Mouse (Mus musculus): ENCODE measurements at regions not wholly inside any gene's neighbourhood (a gene's known extent, or its start where the extent isn't known, plus 50 kb on each side); places are given as distances from the start of the nearest gene placed in this dataset.

DNA sequence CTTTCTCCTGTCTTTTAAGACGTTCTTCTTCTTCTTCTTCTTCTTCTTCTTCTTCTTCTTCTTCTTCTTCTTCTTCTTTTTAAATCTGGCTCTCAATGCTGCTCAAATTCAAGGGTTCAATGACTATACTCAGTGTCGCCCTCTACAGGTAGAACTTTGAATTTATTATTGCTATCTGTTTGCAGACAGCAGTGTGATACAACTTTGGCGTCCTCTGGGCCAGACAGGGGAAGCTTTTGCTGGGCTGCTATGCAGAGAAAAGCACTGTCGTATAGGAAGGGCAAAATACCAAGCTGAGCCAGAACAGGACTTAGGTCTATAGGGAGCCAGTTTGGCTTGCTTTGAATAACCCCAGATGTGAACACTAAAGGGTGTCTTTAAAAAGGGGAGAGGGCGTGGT is 127.3 kb upstream of the Gjb5 start:
- ATAC-seq (ENCODE audit: low FRiP score) = no peak
- H3K4me3 ChIP-seq = no peak overlapping the region
- no peaks in the 10 kb centered on the region for H3K36me3 ChIP-seq
- H3K4me2 ChIP-seq = no peak overlapping the region
- WGBS = 84% methylated on average over 5 of the region's 5 CpGs
- H3K27ac ChIP-seq = no peak overlapping the region
- H3K27me3 ChIP-seq = no peaks in the 10 kb centered on the region
- H3K9ac ChIP-seq = no peak overlapping the region
- H3K9me3 ChIP-seq = no peaks in the 10 kb centered on the region
- H3K4me1 ChIP-seq (replicated peaks) = peaks cover 21% of the 10 kb centered on the region

DNA sequence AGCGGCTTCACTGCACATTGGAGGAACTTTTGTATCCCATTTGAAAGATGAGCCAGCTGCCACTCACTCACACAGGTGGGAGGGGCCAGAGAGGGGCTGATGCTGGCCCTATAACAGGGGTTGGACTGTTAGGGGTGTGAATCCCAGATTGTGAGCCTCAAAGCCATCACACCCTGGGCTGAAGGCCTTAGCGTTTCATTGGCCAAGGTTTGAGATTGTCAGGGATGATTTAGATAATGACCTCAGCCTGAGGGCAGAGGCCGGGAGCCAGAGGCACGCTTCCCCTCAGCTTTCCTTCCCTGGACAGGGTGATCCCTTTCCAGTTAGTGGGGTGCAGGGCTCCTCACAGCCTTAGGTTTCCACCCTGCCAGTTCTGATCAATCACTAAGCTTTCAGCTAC is 124.5 kb upstream of the Gjb5 start:
- Histone ChIP-seq H3K9ac (no peak overlapping the region), H3K4me3 (no peak overlapping the region), H3K27me3 (no peaks in the 10 kb centered on the region), H3K4me2 (no peak overlapping the region), H3K27ac (no peak overlapping the region), H3K9me3 (no peaks in the 10 kb centered on the region), H3K4me1 (replicated peaks) (peaks cover 21% of the 10 kb centered on the region), H3K36me3 (no peaks in the 10 kb centered on the region)
- WGBS = 68% methylated on average over 4 of the region's 4 CpGs
- no peak for ATAC-seq (ENCODE audit: low FRiP score)

DNA sequence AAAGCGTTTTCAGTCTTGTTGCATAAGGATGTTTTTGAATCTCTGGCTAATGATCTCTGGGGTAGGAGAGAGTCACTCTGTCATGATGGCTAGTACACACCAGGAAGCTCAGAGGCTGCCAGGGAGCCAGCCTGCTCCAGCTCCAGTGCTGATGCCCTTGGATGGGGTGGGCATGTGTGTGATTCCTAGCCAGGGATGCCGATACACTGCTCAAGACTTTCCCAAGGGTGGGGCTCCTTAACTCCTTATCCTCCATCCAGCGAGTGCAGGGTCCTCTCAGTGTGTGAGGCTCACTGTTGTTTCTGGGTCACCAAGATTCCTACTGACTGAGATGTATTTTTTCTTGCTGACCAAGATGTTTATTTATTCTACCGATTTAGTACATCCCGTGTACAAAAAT is 122.4 kb upstream of the Gjb5 start:
- Histone ChIP-seq H3K4me2 (no peak overlapping the region), H3K36me3 (no peaks in the 10 kb centered on the region), H3K4me3 (no peak overlapping the region), H3K27me3 (no peaks in the 10 kb centered on the region), H3K27ac (no peak overlapping the region), H3K4me1 (replicated peaks) (peaks cover 10% of the 10 kb centered on the region), H3K9me3 (no peaks in the 10 kb centered on the region), H3K9ac (no peak overlapping the region)
- 66% methylated on average over 5 of the region's 5 CpGs for WGBS
- no peak for ATAC-seq (ENCODE audit: low FRiP score)

DNA sequence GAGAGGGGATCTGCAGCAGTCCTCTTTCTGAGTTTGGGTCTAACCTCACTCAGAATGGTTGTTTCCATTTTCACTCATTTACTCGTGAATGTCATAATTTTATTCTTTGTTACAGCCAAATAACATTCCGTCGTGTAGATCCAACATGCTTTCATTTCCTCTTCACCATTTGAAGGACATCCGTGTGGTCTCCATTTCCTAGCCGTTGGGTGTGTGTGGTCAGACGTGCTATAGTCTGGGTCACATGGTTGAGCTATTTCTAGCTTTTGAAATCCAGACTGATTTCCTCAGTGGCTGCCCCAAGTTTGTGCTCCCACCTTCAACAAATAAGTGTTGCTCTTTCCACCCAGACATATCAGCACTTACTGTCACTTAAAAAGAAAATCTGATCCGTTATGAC is 111.9 kb upstream of the Gjb5 start:
- no peak overlapping the region for H3K4me3 ChIP-seq
- no peak overlapping the region for H3K27ac ChIP-seq
- H3K9ac ChIP-seq = no peak overlapping the region
- no peak for ATAC-seq (ENCODE audit: low FRiP score)
- no peaks in the 10 kb centered on the region; the same call in 1 of the 2 replicates for H3K27me3 ChIP-seq
- no peak overlapping the region for H3K4me2 ChIP-seq
- H3K9me3 ChIP-seq = no peaks in the 10 kb centered on the region
- 88% methylated on average over 7 of the region's 7 CpGs for WGBS
- H3K4me1 ChIP-seq (replicated peaks) = no peaks in the 10 kb centered on the region
- H3K36me3 ChIP-seq = no peaks in the 10 kb centered on the region

DNA sequence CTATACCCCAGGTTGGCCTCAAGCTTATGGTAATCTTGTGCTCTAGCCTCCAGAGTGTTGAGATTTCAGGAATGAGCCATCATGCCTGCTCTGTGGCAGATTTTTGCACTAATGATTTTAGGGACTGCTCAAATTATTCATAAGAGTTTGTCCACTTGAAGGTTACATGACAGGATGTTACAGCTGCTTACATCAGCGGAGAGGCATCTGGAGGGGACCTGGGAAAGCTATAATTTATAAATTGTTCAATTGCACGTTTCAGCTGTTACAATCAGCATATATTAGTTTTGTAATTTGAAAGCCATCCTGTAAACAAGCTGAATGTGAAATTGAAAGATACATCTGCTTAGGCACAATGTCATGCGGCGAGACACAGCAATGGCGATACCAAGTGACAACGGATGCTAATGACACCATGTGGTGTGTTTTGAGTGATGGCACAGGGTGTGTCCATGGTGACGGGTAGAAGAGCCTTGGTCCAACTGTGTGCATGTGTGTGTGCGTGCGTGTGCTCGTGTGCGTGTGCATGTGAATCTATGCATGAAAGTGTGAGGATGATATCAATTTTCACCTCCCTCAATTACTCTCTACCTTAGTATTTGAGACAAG is 96.6 kb upstream of the Gjb5 start:
- Histone ChIP-seq H3K9ac (no peak overlapping the region), H3K4me1 (replicated peaks) (no peaks in the 10 kb centered on the region), H3K9me3 (peaks cover 11% of the 10 kb centered on the region; the same call in 1 of the 2 replicates), H3K4me3 (no peak overlapping the region), H3K4me2 (no peak overlapping the region), H3K27ac (no peak overlapping the region), H3K27me3 (no peaks in the 10 kb centered on the region), H3K36me3 (no peaks in the 10 kb centered on the region)
- no peak for ATAC-seq (ENCODE audit: low FRiP score)
- WGBS = 85% methylated on average over 11 of the region's 11 CpGs

DNA sequence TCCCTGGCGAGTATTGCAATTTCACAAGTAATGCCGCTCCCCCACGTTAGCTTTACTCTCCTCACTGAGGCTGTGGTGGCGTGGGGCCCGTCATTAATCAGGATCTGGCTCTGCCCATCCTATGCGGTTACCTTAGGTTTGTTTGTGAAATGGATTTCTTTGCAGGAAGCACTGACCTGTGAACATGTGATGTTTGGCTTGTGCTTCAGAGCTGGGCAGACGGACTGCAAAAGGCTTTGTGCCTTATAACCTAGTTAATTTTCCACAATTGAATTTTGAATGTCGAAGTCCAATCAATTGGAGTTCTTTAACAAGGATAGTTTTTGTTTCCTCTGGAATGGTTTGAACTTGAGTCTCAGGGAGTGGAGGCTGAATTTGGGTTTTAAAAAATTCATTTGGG is 94.1 kb upstream of the Gjb5 start:
- Histone ChIP-seq H3K9me3 (peaks cover under 1% of the 10 kb centered on the region; the same call in 1 of the 2 replicates), H3K27ac (no peak overlapping the region), H3K27me3 (no peaks in the 10 kb centered on the region), H3K9ac (no peak overlapping the region), H3K36me3 (no peaks in the 10 kb centered on the region), H3K4me2 (no peak overlapping the region), H3K4me3 (no peak overlapping the region), H3K4me1 (replicated peaks) (no peaks in the 10 kb centered on the region)
- ATAC-seq (ENCODE audit: low FRiP score) = no peak
- 65% methylated on average over 8 of the region's 8 CpGs for WGBS

DNA sequence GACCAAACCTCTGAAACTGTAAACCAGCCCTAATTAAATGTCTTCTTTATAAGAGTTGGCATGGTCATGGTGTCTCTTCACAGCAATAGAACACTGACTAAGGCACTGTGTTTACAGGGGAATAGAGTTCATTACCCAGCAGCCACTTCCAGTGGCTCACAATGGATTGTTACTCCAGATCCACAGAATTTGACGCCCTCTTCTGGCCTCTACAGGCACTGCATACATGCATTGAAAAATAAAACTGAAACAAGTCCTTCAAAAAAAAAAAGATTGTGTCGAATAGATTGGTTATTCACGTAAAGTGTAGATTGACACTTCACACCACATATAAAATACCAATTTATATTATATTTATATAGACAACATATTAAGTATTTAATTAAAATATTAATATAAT is 87.3 kb upstream of the Gjb5 start:
- H3K9me3 ChIP-seq = no peaks in the 10 kb centered on the region
- no peak overlapping the region for H3K9ac ChIP-seq
- no peaks in the 10 kb centered on the region for H3K27me3 ChIP-seq
- 0 out of 2 replicates have a peak, but pooled peaks cover 2% of the 10 kb centered on the region for H3K4me1 ChIP-seq (replicated peaks)
- no peak overlapping the region for H3K4me2 ChIP-seq
- no peak for ATAC-seq (ENCODE audit: low FRiP score)
- 64% methylated on average over 3 of the region's 3 CpGs for WGBS
- no peaks in the 10 kb centered on the region for H3K36me3 ChIP-seq
- H3K27ac ChIP-seq = no peak overlapping the region
- H3K4me3 ChIP-seq = no peak overlapping the region

DNA sequence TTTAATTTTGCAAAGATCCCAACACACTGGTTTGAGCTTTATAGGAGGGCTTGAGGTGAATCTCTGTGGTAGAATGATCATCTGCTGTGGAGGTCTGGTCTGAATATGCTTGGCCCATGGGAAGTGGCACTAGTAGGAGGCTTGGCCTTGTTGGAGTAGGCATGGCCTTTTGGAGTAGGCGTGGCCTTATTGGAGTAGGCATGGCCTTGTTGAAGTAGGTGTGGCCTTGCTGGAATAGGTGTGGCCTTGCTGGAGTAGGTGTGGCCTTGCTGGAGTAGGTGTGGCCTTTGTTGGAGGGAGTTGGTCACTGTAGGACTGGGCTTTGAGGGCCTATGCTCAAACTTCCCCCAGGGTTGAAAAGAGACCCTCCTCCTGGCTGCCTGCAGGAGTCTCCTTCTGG is 86.1 kb upstream of the Gjb5 start:
- no peak overlapping the region for H3K4me3 ChIP-seq
- H3K36me3 ChIP-seq = no peaks in the 10 kb centered on the region
- H3K27me3 ChIP-seq = no peaks in the 10 kb centered on the region
- 88% methylated on average over 1 of the region's 1 CpGs for WGBS
- no peak overlapping the region for H3K4me2 ChIP-seq
- ATAC-seq (ENCODE audit: low FRiP score) = no peak
- 0 out of 2 replicates have a peak, but pooled peaks cover 2% of the 10 kb centered on the region for H3K4me1 ChIP-seq (replicated peaks)
- H3K9me3 ChIP-seq = no peaks in the 10 kb centered on the region
- H3K9ac ChIP-seq = no peak overlapping the region
- H3K27ac ChIP-seq = no peak overlapping the region

DNA sequence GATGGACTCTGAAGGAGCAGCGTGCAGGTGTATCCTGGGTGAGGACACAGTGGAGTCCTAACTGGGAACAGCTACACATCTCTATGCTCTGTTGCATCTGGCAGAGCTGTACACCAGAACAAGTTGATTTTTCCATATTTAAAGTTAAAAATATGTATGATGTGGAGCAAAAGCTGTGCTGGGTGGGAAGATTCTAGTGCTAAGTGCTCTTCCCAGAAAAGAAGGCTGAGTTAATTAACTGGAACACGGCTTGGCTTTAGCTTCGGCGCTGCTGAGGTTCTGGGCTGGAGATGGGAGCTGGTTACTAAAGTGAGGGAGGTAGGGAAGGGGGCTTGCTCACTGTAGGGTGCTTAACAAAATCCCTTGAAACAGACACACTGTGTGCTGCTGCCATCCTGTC is 84.0 kb upstream of the Gjb5 start:
- Histone ChIP-seq H3K4me3 (no peak overlapping the region), H3K36me3 (no peaks in the 10 kb centered on the region), H3K4me2 (no peak overlapping the region), H3K9ac (no peak overlapping the region), H3K9me3 (no peaks in the 10 kb centered on the region), H3K27ac (no peak overlapping the region), H3K27me3 (no peaks in the 10 kb centered on the region), H3K4me1 (replicated peaks) (0 out of 2 replicates have a peak, but pooled peaks cover 2% of the 10 kb centered on the region)
- WGBS = 77% methylated on average over 4 of the region's 4 CpGs
- no peak for ATAC-seq (ENCODE audit: low FRiP score)

DNA sequence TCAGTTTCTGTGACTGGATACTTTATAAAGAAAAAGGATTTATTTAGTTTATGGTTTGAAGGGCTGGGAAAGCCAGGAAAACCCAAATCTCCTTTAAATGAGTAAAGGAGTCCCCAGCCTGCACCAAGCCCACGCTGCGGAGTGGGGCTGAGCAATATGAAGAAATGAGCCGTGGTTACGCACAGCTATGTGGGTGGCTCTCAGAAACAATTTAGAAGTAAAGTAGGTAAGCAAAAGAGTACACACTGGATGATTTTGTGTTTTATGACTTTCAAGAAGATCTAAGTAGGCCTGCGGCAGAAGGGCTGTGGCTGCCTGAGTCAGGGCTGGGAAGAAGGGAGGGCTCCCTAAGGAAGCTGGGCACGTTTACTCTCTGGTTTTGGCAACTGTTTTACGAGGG is 82.6 kb upstream of the Gjb5 start:
- H3K36me3 ChIP-seq = no peaks in the 10 kb centered on the region
- no peaks in the 10 kb centered on the region for H3K9me3 ChIP-seq
- no peaks in the 10 kb centered on the region for H3K27me3 ChIP-seq
- H3K4me3 ChIP-seq = no peak overlapping the region
- 78% methylated on average over 7 of the region's 7 CpGs for WGBS
- ATAC-seq (ENCODE audit: low FRiP score) = no peak
- H3K4me2 ChIP-seq = no peak overlapping the region
- H3K9ac ChIP-seq = no peak overlapping the region
- H3K27ac ChIP-seq = no peak overlapping the region
- H3K4me1 ChIP-seq (replicated peaks) = 0 out of 2 replicates have a peak, but pooled peaks cover 2% of the 10 kb centered on the region

DNA sequence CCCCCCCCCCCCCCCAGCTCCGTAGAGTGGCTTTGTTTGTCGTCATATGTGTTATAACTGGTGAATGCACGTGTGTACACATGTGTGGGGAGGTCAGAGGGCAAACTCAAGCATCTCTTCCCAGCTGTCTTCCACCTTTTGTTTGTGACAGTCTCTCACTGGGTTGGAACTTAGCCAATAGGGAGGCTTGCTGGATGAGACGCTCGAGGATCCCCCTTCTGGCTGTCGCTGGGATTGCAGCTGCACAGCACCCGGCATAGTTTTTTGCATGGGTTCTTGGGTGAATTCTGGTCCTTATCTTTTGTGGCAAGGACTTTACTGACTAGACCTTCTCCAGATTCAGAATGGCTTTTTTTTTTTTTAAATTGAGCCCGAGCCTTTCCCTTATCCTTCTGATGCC is 77.1 kb upstream of the Gjb5 start:
- Histone ChIP-seq H3K4me1 (replicated peaks) (no peaks in the 10 kb centered on the region), H3K9me3 (no peaks in the 10 kb centered on the region), H3K4me2 (no peak overlapping the region), H3K9ac (no peak overlapping the region), H3K27ac (no peak overlapping the region), H3K4me3 (no peak overlapping the region), H3K36me3 (no peaks in the 10 kb centered on the region), H3K27me3 (no peaks in the 10 kb centered on the region)
- no peak for ATAC-seq (ENCODE audit: low FRiP score)
- WGBS = 24% methylated on average over 8 of the region's 8 CpGs

DNA sequence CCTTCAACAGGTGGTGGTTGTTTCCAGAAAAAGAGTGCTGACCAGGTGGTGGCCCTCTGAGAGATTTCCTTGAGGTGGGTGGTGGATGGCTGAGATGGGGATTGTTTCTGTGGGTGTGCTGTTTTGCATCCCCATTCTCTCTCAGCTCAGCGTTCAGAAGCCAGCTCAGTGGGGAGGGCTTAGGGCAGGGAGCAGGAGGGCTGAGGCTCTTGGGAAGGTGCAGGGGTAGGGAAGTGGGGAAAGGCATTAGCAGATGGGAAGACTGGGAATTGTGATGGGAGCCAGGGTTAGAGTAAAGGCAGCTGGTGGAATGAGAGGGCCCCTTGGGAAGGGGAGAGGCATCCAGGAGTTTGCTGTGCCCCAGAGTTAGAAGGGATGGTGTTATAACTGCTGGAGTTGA is 72.3 kb upstream of the Gjb5 start:
- no peaks in the 10 kb centered on the region for H3K36me3 ChIP-seq
- no peaks in the 10 kb centered on the region for H3K27me3 ChIP-seq
- 0 out of 2 replicates have a peak, but pooled peaks cover 4% of the 10 kb centered on the region for H3K9me3 ChIP-seq
- no peaks in the 10 kb centered on the region for H3K4me1 ChIP-seq (replicated peaks)
- no peak overlapping the region for H3K27ac ChIP-seq
- H3K4me3 ChIP-seq = no peak overlapping the region
- WGBS = 13% methylated on average over 1 of the region's 1 CpGs
- H3K4me2 ChIP-seq = no peak overlapping the region
- no peak for ATAC-seq (ENCODE audit: low FRiP score)
- no peak overlapping the region for H3K9ac ChIP-seq

DNA sequence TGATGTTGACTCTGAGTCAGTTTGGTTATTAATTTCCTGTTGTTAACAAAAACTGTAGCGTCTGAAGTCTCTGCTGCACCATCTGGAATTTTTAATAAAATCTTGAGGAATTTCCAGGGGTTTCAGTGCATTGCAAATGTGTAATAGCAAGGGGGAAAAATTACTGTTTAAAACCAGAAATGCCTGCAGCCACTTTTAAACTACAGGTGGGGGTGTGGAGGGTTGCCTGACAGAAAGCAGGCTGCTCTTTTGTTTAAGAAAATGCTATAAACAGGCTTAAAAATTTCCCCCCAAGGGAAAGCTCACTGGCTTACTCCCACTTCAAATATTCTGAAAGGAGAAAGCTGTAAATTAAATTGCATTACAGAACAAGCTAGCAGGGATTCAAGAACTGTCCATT is 71.8 kb upstream of the Gjb5 start:
- Histone ChIP-seq H3K36me3 (no peaks in the 10 kb centered on the region), H3K9me3 (0 out of 2 replicates have a peak, but pooled peaks cover 4% of the 10 kb centered on the region), H3K4me1 (replicated peaks) (no peaks in the 10 kb centered on the region), H3K4me2 (no peak overlapping the region), H3K27ac (no peak overlapping the region), H3K9ac (no peak overlapping the region), H3K27me3 (no peaks in the 10 kb centered on the region), H3K4me3 (no peak overlapping the region)
- WGBS = 62% methylated on average over 1 of the region's 1 CpGs
- ATAC-seq (ENCODE audit: low FRiP score) = no peak

All from hindbrain, embryonic 13.5 days (tissue).